Mouse (Mus musculus) embryo, embryonic 10 days (tissue): Measurements from ENCODE around the gene Spata1.

Source experiments
- DNase-seq: peaks from one replicate; pipeline ENCODE4 v3.0.0-alpha.2; 2015; ENCODE audit warnings: low spot score

Gene Spata1

DNA sequence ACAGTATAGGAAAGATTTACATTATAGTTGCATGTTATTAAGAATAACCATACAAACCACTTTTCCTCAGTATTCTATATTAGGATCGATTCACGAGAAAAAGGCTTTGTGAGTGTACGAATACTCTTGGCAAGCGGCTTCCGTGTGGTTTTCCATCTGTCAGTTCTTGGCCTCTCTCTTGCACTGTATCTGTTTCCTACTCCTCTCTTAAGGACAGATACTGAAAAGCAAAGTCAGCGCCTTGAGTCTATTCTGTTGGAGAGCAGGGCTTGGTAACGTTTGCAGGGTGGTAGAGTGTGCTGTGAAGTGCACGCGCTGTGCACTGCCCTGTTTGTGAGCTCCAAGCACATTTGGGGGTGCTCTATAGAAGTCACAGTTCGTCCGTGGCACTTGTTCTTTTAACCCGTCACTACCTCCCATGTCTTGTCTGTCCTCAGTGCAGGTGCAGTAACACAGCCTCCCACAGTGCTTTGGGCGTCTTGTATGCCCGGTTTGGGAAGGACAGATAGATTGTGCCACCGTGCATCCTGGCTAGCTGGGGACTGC lies 79.5 kb downstream of the Spata1 start:
- DNase-seq, result no peak

DNA sequence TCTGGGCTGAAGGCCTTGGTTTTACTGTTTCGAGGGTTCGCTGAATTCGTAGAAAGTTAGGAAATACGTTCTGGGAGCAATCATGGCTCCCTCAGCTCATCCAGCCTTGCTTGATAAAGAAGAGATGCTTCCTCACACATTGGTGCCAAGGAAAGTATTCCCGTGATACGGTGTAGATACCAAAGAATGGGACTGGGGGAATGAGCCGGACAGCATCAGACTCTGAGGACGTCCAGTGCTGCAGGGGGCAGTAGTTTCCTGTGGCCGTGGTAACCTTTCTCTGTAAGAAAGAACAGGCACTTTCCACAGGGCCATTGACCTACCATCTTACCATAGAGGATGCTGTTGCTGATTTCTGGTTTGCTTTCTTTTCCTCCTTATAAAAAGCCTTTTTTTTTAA lies 80.0 kb downstream of the Spata1 start:
- no peak for DNase-seq

DNA sequence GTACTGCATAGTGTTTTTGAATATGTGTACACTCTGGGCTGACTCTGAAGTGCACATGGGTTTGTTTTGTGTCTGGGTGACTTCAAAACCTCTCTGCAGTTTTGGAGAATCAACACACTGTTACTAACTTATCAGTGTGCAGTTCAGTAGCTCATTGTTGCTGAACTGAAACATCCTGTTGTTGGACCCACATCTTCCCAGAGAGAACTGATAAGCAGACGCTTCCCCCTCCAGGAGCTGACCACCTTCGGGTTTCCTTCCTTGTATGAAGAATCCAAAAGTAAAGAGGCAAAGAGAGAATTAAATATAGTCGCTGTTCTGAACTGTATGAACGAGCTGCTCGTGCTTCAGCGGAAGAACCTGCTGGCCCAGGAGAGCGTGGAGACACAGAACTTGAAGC lies 80.7 kb downstream of the Spata1 start:
- no peak for DNase-seq

DNA sequence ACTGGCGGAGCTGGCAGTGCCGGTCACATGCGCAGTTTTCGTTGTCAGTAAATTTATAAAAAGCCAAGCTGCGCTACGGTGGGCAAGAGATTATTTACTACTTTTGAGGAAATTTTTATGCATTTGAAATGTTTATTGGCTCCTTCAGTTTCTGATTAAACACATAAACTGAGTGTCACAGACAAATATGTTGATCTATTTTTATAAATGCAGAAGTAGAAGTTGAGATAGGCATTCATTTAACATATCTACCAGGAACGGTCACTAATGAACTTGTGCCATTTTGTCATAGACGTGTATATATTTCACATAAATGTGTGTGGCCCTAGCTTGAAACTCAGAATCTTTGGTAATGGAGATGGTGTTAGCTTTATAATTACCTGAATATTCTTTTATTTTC lies 81.7 kb downstream of the Spata1 start:
- no peak for DNase-seq

DNA sequence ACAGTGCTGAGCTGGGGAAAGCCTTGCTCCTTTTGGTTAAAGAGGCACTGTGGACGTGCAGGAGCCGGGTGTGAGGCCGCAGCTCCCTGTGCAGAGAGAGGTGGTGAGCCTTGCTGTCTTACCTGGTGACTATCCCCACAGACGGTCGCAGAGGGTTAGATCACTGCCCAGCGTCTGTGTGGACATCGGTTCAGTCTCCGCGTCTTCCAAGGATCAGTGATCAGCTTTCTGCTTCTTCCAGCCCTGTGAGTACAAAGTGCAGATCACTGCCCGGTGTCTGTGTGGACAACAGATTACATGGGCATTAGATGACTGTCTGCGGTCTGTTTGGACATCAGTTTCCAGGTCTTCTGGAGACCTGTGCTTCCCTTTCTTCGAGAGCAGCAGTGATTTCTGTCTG lies 85.0 kb downstream of the Spata1 start:
- no peak for DNase-seq

DNA sequence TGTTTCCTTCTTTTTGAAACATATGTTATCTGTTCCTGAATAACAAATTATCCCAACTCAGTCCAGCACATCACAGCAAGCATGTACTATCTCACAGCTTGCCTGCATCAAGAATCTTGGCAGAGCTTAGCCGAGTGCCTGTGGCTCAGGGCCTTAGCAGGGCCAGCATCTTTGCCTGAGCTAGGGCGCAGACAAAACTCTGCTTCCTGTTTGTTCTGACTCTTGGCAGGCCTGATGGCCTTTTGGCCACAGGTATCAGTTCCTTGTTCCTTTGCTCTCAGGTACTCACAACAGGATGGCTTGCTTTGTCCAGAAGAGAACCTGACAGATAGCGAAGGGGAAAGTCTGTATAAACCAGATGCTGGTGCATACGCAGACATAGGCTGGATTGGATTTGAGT lies 85.6 kb downstream of the Spata1 start:
- no peak for DNase-seq

DNA sequence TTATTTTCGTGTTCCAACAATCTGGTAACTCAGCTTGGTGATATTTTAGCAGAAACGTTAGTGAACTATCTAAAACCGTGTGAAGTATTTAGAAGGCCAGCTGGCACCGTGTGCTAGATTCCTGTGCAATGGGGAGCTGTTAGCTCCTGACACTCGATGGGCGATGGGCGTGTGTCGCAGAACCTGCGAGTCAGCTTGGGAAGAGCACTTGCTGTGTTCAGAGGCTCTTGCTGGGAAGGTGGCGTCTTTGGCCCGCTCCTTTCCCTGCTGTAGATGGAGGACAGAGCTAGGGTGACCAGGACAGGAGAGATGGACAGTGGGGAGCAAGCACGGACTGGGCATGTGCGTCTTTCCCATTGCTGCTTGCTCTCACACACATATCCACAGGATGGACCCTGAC lies 86.5 kb downstream of the Spata1 start:
- no peak for DNase-seq

DNA sequence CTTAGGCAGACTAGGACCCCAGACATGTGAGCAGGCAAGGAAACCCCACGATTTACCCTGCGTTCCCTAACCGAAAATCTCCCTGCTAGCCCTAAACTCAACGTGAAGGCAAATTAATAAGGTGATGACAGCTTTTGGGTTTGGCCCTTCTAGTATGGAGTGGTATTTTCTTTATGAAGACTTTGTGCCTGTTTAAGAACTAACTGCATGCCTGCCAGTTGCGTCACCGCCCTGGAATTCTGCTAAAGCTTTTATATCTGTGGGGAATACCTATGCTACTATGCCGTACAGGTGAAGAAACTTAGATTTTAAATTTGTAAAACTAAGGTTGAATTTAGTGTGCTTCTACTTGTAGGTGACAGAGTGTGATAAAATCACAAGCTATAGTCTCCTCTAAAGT lies 87.1 kb downstream of the Spata1 start:
- DNase-seq, result no peak

DNA sequence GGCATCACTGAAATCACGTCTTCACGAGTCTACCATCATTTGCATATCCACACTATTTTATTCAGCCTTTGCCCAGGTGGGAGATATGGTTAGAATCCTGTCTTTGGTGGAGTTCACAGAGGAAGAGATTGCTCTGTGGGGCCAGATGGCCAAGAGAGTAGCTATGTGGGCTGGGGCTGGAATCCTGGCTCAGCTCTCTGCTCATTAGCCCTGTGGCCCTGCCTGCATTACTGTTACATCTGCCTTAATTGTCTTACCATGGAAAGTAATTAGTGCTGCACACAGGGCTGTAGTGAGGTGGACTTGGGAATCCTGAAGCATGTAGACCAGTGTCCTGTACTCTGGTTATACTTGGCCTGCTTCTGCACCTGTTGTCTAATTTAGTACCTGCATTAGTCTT lies 87.5 kb downstream of the Spata1 start:
- no peak for DNase-seq

DNA sequence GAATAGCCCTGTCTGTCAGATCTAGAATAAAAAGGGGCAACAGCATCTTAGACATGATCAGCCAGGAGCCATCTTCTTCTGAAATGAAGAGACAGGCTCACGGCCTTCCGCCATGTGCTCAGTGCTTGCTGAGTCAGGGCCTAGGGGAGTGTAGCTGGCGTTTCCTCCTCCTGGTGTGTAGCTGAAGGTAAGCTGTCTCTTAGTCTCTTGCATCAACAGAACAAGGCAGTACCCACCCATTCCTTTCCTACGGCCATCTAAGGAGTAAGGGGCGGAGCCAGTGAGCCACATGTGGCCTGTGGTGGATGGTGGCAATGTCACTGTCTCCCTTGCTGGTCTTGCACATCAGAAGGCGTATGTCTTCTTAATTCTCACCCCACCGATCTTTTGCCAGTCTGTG lies 89.4 kb downstream of the Spata1 start:
- DNase-seq, result no peak
